Mouse (Mus musculus): ENCODE data around the gene Exoc6.

The Exoc6 gene

GRCm38 (mm10) chr19:37690716-37691115 is 140.5 kb downstream of the Exoc6 start:
- no peak for DNase-seq (ENCODE audit: low read depth, low spot score)

DNA sequence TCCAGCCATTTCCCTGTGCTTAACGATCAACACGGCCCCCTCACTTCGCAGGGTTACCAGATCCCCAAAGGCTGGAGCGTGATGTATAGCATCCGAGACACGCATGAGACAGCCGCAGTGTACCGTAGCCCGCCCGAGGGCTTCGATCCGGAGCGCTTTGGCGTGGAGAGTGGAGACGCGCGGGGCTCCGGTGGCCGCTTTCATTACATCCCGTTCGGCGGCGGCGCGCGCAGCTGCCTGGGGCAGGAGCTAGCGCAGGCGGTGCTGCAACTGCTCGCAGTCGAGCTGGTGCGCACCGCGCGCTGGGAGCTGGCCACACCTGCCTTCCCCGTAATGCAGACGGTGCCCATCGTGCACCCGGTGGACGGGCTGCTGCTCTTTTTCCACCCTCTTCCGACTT is 142.7 kb downstream of the Exoc6 start:
- no peak for DNase-seq (ENCODE audit: low read depth, low spot score)

DNA sequence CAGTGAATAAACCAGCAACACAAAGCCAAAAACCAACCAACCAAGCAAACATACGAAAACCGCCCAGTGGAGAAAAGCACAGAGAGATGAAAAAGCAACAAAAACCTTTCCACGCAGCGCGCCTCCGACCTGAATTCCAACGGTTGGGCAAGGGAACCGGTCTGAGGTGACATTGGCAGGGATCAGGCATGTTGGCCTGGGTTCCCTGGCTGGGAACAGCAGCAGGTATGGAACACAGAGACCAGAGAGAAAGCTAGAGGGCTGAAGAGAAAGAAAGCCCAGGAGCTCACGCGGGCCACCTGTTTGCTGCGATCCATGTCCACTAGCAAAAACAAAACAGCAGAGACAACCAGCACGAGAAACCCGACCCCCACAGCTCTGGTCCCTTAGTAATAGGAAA is 144.9 kb downstream of the Exoc6 start:
- no peak for DNase-seq (ENCODE audit: low read depth, low spot score)

- DNase-seq (ENCODE audit: low read depth, low spot score), result no peak
Observed at GRCm38 (mm10) chr19:37695762-37696602, 145.8 kb downstream of the Exoc6 start.

DNA sequence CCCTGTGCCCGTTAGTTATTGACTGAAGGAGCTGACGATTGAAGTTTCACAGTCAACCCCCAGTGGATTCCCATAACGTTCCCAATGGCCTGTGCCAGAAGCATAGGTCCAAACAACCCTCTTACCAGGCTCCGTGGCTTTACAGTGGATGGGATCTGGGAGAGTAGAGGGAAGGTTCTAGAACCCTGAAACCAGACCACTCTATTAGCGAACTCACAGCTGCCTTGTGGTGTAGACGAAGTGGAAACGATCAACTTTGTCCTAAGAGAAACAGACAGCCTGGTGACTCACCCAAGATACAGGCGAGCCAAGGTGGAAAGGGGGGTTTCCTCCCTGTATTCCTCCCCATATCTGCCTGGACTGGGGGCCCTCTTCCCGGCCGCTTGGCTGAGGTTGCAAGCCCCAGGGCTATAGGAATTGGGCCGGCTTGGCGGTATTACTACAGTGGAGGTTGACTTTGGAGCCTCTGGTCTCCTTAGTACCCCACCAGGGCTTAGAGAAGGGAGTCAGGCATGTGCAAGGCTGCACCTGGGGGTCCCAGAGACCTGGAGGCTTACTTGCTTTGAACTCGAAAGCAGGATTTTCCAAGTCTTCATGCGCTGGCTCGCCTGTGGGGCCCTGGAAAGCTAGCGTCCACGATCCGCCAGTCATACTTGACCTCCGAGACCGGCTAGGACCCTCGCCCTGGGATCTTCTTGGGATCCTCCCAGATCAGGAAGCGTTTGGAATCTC is 146.6 kb downstream of the Exoc6 start:
- DNase-seq (ENCODE audit: low read depth, low spot score), result no peak

- no peak for DNase-seq (ENCODE audit: low read depth, low spot score)
Observed at GRCm38 (mm10) chr19:37697335-37697636, 147.1 kb downstream of the Exoc6 start.

GRCm38 (mm10) chr19:37697651-37698272 is 147.5 kb downstream of the Exoc6 start, which contains the start of gene Cyp26a1:
TSS of gene Cyp26a1 (plus strand) at chr19:37697798.
- no peak for DNase-seq (ENCODE audit: low read depth, low spot score)

GRCm38 (mm10) chr19:37698273-37699160 is 148.3 kb downstream of the Exoc6 start:
- DNase-seq (ENCODE audit: low read depth, low spot score), result no peak

- no peak for DNase-seq (ENCODE audit: low read depth, low spot score)
Observed at GRCm38 (mm10) chr19:37699711-37700110, 149.5 kb downstream of the Exoc6 start.

DNA sequence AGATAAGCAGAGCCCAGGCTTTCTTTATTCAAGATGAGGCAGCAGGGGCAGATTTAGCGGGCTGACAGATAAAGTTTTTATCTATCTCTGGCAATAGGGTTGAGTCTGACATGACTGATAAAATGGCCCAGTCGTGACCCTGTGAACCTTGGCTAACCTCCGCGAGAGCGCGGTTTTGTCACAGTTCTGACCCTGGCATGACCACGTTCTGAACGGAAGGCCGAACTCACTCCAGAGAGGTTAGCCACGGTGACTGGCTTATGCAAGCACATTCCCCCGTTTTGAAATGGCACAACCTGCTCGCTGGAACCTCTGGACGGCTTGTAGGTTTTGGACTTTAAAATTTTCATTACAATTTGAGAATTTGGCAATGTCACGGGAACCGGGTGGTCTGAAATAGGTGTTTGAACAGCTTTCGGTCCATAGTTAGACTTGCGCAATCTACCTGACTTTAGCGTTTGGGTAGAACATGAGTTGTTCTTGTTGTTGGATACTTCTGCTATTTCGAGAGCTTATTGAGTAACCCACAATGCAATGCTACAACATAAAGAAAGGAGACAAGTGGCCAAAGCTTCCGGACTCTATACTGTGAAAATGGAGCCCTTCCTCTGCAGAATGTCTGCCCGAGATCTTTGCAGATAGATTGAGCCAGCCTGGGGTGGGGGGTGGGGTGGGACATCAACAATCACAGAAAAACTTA is 152.3 kb downstream of the Exoc6 start:
- DNase-seq (ENCODE audit: low read depth, low spot score), result no peak

DNA sequence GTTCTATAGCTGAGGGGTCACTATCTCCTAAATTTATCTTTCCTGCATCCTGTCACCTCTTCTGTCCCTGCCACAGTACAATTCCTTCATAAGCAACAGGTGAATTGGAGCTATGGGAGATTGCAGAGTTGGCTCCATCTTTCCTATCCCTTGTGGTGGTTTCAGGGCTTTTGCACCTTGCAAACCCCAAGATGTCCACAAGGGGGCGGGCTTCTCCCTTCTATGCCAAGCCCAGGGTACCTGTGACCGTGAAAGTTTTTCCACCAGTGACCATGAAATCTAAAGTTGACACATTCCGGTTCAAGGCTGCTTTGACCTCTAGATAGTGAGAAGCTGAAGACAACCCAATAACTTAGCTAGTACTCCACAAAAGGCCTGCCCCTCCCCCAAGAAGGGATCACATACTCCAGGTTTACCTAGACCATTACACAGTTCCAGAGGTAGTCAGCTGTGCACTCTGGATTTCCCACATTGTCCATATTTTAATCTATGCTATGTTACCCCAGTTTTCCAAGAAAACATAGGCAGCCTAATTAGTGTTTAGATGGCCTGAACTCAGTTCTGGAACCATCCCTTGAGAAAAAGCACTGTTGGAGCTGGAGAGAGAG is 153.8 kb downstream of the Exoc6 start:
- peak; percentile 64 for DNase-seq (ENCODE audit: low read depth, low spot score)

- no peak for DNase-seq (ENCODE audit: low read depth, low spot score)
Observed at GRCm38 (mm10) chr19:37705722-37706121, 155.5 kb downstream of the Exoc6 start.

DNA sequence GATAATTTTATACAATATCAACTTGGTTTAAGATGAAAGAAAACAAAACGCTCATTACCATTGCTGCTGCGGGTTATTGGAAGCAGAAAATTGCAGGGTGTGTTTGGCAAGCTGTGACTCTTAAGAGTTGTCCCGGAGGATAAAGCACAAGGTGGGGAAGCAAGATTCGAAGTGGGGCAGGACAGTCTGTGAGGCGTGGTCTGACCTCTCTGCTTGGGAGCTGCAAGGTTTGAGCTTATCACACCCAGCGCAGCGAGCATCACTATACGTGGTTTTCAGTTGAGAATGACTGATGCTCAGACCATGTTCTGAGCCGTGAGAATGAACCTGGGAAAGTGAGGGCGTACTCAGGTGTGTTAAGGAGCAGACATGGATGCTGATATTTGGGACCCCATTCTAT is 164.5 kb downstream of the Exoc6 start:
- no peak for DNase-seq (ENCODE audit: low read depth, low spot score)

DNA sequence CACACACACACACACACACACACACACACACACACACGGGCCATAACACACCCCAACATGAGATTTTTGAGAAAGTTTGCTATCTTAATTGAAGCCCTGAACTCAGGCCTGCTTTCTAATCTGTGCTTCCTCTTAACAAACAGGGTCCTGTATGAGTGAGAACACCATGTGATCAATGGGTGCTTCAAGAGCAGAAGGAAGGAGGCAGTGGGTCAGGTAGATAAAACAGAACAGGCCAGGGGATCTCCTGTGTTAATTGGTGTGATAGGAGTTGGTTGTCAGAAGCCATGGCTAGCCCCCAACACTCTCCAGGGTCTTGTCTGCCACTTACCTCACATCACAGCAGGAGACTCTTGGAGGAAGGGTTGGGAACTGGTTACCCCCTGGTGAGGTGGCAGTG is 165.8 kb downstream of the Exoc6 start:
- no peak for DNase-seq (ENCODE audit: low read depth, low spot score)

- DNase-seq (ENCODE audit: low read depth, low spot score), result no peak
Observed at GRCm38 (mm10) chr19:37716524-37717175, 166.4 kb downstream of the Exoc6 start.

DNA sequence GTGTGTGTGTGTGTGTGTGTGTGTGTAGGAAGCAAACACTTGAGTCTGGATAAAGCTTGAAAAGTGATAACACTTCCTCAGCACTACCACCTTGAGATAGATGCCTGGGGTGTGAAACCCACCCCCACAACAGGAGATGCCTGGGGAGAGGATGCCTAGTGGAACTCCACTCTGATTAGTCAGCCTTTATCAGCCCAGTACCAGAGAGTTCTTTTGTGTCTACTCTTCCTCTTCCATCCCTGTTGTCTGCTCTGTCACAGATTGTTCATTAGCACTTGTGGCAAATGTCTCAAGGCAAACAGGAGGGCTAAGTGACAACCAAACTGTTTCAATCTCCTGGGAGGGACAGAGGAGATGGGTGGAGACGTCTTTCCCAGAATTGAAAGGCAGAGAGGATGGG is 168.9 kb downstream of the Exoc6 start:
- no peak for DNase-seq (ENCODE audit: low read depth, low spot score)

- no peak for DNase-seq (ENCODE audit: low read depth, low spot score)
Observed at GRCm38 (mm10) chr19:37724591-37724990, 174.4 kb downstream of the Exoc6 start.

DNA sequence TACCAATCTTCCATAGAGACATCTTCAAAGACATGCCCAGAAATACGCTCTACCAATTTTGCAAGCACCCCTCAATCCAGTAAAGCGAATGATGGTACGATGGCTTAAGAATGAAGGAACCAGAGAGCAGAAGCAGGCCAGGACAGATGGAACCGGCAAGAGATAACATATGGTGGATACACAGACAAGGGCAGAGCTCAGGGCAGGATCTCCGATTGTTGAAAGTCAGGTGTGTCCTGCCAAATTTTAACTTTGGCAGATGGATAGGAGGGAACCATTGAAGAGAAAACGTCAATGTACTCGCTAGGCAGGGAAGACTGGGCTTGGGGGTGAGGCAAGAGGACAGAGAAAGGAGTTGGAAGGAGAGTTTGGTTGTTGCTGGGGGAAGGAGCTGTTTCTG is 176.4 kb downstream of the Exoc6 start:
- no peak for DNase-seq (ENCODE audit: low read depth, low spot score)

- DNase-seq (ENCODE audit: low read depth, low spot score), result no peak
Observed at GRCm38 (mm10) chr19:37727366-37727765, 177.1 kb downstream of the Exoc6 start.

Data from forelimb bud, embryonic 11.5 days (tissue).